ENCODE assay signal across 12 mouse cellular contexts in the genomic region with DNA sequence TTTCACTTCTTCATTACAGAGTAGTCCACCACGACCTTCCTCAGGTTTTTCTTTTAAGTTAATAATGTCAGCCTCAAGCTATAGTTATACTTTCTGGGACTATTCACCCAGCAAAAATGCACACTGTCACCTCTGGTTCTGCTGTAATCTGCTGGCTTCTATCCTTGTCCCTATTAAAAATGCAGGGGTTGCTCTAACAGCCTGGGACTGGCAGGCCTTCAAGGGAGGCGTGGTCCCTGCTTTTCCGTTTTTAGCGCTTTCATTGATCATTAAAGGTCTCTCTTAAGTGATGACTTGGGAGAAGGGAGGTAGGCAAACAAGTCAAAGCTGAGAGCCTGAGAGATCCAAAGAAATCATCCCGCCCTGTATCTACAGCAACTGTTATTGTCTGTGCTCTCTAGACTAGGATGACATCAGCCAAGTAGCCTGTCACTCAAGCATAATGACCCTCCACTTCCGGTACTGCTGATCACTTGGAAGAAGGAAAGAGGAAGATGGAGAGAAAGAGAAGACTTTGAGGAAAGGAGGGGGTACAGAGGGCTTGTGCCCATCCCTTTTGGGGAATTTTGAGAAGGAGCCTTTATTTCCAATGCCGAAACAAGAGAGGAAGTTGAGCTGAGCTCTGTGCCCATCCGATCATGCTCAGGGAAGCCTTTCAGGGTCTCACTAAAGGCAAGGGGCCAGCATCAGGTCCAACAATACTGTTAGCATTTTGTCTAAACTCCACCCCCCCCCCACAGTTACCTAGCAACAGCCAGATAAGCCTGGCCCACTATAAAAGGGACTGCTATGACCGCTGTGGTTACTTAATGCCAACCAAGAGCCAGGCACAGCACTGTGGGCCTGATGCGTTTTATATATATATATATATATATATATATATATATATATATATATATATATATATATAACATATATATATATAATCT.
DNase-seq lines count a peak whose midpoint lies in the region; ATAC-seq and TF ChIP-seq lines count a peak whose summit lies in the region.
"Had no signal": no experiment of that assay in that cellular context is flagged by ENCODE, and none has a peak within 500 bp of the region (broad histone marks: within the 10 kb centered on the region; RNA-seq: fewer than 3 reads in every experiment).

No protein-coding gene starts in this region.

- DNase-seq in heart, postnatal 4 days = no peak
- peak; percentile 41 for DNase-seq in MEL (ENCODE audit: low read depth, low spot score)
- no peak for DNase-seq in midbrain, embryonic 11.5 days (ENCODE audit: low spot score, missing footprints)
- no peak for DNase-seq in gastrocnemius, adult 2 months
- no peak for DNase-seq in left cerebral cortex, postnatal 4 days
- DNase-seq: cerebellum, adult 18-20 months; right cerebral cortex, postnatal 14 days had no signal

- H3K36me3 ChIP-seq in heart, embryonic 13.5 days = no peaks in the 10 kb centered on the region
- H3K36me3 ChIP-seq in MEL (ENCODE audit: control insufficient read depth in 1 of 2, insufficient read depth in 2 of 2, low read length in 2 of 2) = no peaks in the 10 kb centered on the region
- no peaks in the 10 kb centered on the region for H3K36me3 ChIP-seq in forebrain, embryonic 12.5 days (replicated peaks)
- no peaks in the 10 kb centered on the region for H3K36me3 ChIP-seq in midbrain, embryonic 11.5 days (ENCODE audit: control insufficient read depth, insufficient read depth, low read length)

- TF ChIP-seq EP300 in MEL (IDR thresholded peaks at IDR 0.05; ENCODE audit: low read depth in 1 of 2, low read length in 2 of 2) = no peak

- no peak overlapping the region for H3K9ac ChIP-seq in heart, embryonic 13.5 days
- no peak overlapping the region for H3K9ac ChIP-seq in MEL (ENCODE audit: control insufficient read depth, low read depth, low read length, poor library complexity, severe bottlenecking)
- no peak overlapping the region for H3K9ac ChIP-seq in forebrain, embryonic 12.5 days
- no peak overlapping the region for H3K9ac ChIP-seq in midbrain, embryonic 11.5 days (ENCODE audit: low read length)

- no peak for TF ChIP-seq RAD21 in MEL (IDR thresholded peaks at IDR 0.05; ENCODE audit: low read depth, low read length)

- WGBS in heart, embryonic 13.5 days = 54% methylated on average over 10 of the region's 10 CpGs
- WGBS in forebrain, embryonic 12.5 days = 55% methylated on average over 10 of the region's 10 CpGs
- 65% methylated on average over 10 of the region's 10 CpGs for WGBS in midbrain, embryonic 11.5 days

- no peak overlapping the region for H3K4me3 ChIP-seq in heart, embryonic 13.5 days
- no peak overlapping the region for H3K4me3 ChIP-seq in MEL (ENCODE audit: control insufficient read depth in 1 of 2, insufficient read depth in 1 of 2, low read depth in 2 of 2, low read length in 2 of 2)
- H3K4me3 ChIP-seq in forebrain, embryonic 12.5 days (replicated peaks) = no peak overlapping the region
- no peak overlapping the region for H3K4me3 ChIP-seq in midbrain, embryonic 11.5 days (ENCODE audit: low read depth, low read length)
- H3K4me3 ChIP-seq in gastrocnemius, adult 2 months = no peak overlapping the region
- H3K4me3 ChIP-seq: erythroblast, embryonic 14.5 days had no signal

- H3K4me2 ChIP-seq in heart, embryonic 13.5 days = no peak overlapping the region
- H3K4me2 ChIP-seq in forebrain, embryonic 12.5 days = peak overlapping the region; percentile 22; the same call in 1 of the 2 replicates
- H3K4me2 ChIP-seq in midbrain, embryonic 11.5 days = no peak overlapping the region
- H3K4me2 ChIP-seq: liver, embryonic 11.5 days had no signal

- ATAC-seq in heart, embryonic 13.5 days (ENCODE audit: extremely low read depth, insufficient number of reproducible peaks, low FRiP score, low TSS enrichment) = no peak
- peak; percentile 82; the same call in 1 of the 2 replicates for ATAC-seq in forebrain, embryonic 12.5 days (ENCODE audit: low FRiP score)
- peak; percentile 73 for ATAC-seq in midbrain, embryonic 11.5 days (ENCODE audit: low FRiP score)
- ATAC-seq in monocyte, adult 5-6 weeks (replicated peaks; ENCODE audit: insufficient number of reproducible peaks, low FRiP score, low TSS enrichment, poor library complexity, severe bottlenecking) = no peak

- intact Hi-C loops in gastrocnemius, adult 2 months (cut with DNase I) = no loop called here
- intact Hi-C loops in left cerebral cortex, postnatal 4 days (cut with DNase I) = no loop called here

- H3K79me2 ChIP-seq in MEL (ENCODE audit: control insufficient read depth, insufficient read depth, low read length, poor library complexity) = no peaks in the 10 kb centered on the region

- no peaks in the 10 kb centered on the region for H3K9me3 ChIP-seq in heart, embryonic 13.5 days
- no peaks in the 10 kb centered on the region for H3K9me3 ChIP-seq in MEL (replicated peaks; ENCODE audit: insufficient read depth, low read length)
- H3K9me3 ChIP-seq in forebrain, embryonic 12.5 days = no peaks in the 10 kb centered on the region
- no peaks in the 10 kb centered on the region for H3K9me3 ChIP-seq in midbrain, embryonic 11.5 days (ENCODE audit: control insufficient read depth, low read length)

- peak overlapping the region; percentile 63 for H3K27ac ChIP-seq in heart, embryonic 13.5 days (replicated peaks)
- H3K27ac ChIP-seq in MEL (ENCODE audit: control insufficient read depth, low read depth, low read length) = no peak overlapping the region
- 0 out of 2 replicates have a peak overlapping the region, but pooled peaks have one; percentile 47 for H3K27ac ChIP-seq in forebrain, embryonic 12.5 days
- no peak overlapping the region for H3K27ac ChIP-seq in midbrain, embryonic 11.5 days (ENCODE audit: low read depth, low read length)
- H3K27ac ChIP-seq in gastrocnemius, adult 2 months = no peak overlapping the region

- peaks cover 55% of the 10 kb centered on the region for H3K4me1 ChIP-seq in heart, embryonic 13.5 days
- no peaks in the 10 kb centered on the region for H3K4me1 ChIP-seq in MEL (ENCODE audit: control insufficient read depth in 1 of 2, insufficient read depth in 2 of 2, low read length in 2 of 2)
- peaks cover 8% of the 10 kb centered on the region for H3K4me1 ChIP-seq in forebrain, embryonic 12.5 days
- H3K4me1 ChIP-seq in midbrain, embryonic 11.5 days (ENCODE audit: control insufficient read depth, insufficient read depth, low read length) = peaks cover 4% of the 10 kb centered on the region; the same call in 1 of the 2 replicates

- no peak for TF ChIP-seq CTCF in MEL (IDR thresholded peaks at IDR 0.05 in 2 of 3, conservative IDR thresholded peaks at IDR 0.05 in 1 of 3; ENCODE audit: control insufficient read depth in 1 of 3, insufficient read depth in 1 of 3, low read depth in 2 of 3, low read length in 3 of 3, poor library complexity in 1 of 3, severe bottlenecking in 1 of 3)
- TF ChIP-seq CTCF in gastrocnemius, adult 2 months (IDR thresholded peaks at IDR 0.05) = no peak

- no peaks in the 10 kb centered on the region for H3K27me3 ChIP-seq in heart, embryonic 13.5 days (replicated peaks)
- H3K27me3 ChIP-seq in MEL (ENCODE audit: control insufficient read depth in 1 of 2, insufficient read depth in 2 of 2, low read length in 2 of 2) = no peaks in the 10 kb centered on the region
- H3K27me3 ChIP-seq in forebrain, embryonic 12.5 days = no peaks in the 10 kb centered on the region; the same call in 1 of the 2 replicates
- H3K27me3 ChIP-seq in midbrain, embryonic 11.5 days (ENCODE audit: control insufficient read depth, insufficient read depth, low read length) = no peaks in the 10 kb centered on the region

- TF ChIP-seq POLR2A in MEL (IDR thresholded peaks at IDR 0.05; ENCODE audit: control insufficient read depth in 1 of 2, insufficient read depth in 1 of 2, low read depth in 1 of 2, low read length in 2 of 2, poor library complexity in 1 of 2) = no peak

TF ChIP-seq in MEL, 35 proteins besides CTCF, POLR2A, EP300 and RAD21:
- TF ChIP-seq MYB (IDR thresholded peaks at IDR 0.05; ENCODE audit: low read depth, low read length) (no peak), CHD1 (IDR thresholded peaks at IDR 0.05; ENCODE audit: low read depth, low read length) (no peak), E2F4 (IDR thresholded peaks at IDR 0.05; ENCODE audit: borderline replicate concordance, low read depth, low read length) (no peak), TCF12 (IDR thresholded peaks at IDR 0.05; ENCODE audit: low read depth, low read length) (no peak), JUND (IDR thresholded peaks at IDR 0.05; ENCODE audit: low read depth, low read length) (no peak), ZMIZ1 (IDR thresholded peaks at IDR 0.05; ENCODE audit: low read depth, low read length) (no peak), ZC3H11A (IDR thresholded peaks at IDR 0.05; ENCODE audit: low read depth, low read length) (no peak), KAT2A (conservative IDR thresholded peaks at IDR 0.05; ENCODE audit: low read depth, low read length) (no peak), USF2 (IDR thresholded peaks at IDR 0.05; ENCODE audit: borderline replicate concordance in 1 of 2, insufficient read depth in 1 of 2, low read depth in 1 of 2, low read length in 2 of 2) (no peak), UBTF (IDR thresholded peaks at IDR 0.05; ENCODE audit: borderline replicate concordance, insufficient read depth, low read depth, low read length) (no peak)
TF ChIP-seq in MEL: peak in this region for 0.

Comparison
In these comparisons a context has a peak if more than half of its experiments do, and no peak if none do; other contexts are left out.
1. ATAC-seq: peak in forebrain, embryonic 12.5 days (single experiment) and midbrain, embryonic 11.5 days (single experiment); none in heart, embryonic 13.5 days (single experiment) and monocyte, adult 5-6 weeks (single experiment).
2. H3K27ac ChIP-seq: peak in heart, embryonic 13.5 days (single experiment) and forebrain, embryonic 12.5 days (single experiment); none in MEL (single experiment), midbrain, embryonic 11.5 days (single experiment) and gastrocnemius, adult 2 months (single experiment).